Mouse (Mus musculus): Measurements from ENCODE around the gene Metrnl. TPM values are rescaled to one million over a fixed set of nuclear protein-coding genes. Genes with fewer than 3 reads are reported as not detected.

Metrnl gene
- polyA plus RNA-seq, 1 experiment from 2014 or later, result 62.4 TPM

DNA sequence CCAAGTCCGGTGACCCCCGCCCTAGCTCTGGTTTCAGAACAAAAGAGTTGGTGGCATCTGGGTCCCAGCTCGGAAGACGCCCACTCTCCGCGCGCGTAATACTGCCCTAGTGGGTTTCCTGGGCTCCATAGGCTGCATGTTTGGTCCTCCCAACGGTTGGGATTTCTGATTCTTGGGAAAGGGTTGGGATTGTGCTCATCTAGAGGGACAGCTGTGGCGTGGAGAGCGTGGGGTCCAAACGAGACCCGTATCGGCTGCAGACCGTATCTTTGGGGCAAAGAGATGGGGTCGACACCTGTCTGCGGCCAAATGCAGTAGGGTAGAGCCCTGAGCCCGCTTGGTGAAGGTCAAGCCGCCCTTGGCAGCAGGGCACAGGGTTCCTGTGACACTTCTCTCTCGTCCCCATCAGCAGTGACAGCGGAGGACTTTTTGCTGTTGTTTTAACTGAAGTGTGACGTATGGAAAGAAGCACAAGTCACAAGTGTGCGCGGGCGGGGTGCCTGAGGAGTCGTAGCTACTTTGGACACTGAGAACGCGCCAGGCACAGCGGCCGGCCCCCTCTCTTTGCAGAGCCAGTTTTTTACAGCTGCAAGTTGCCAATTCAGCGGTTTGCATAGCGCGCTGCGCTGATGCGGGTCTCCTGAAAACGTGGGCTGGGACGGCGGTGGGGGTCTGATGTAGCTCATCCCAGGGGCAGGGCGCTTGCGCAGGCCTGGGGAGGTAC, 1.7 kb downstream of the Metrnl start:
- H3K4me3 ChIP-seq (ENCODE audit: low read depth, low read length), result peak overlapping the region; percentile 75
- no peaks in the 10 kb centered on the region for H3K27me3 ChIP-seq (ENCODE audit: control insufficient read depth, insufficient read depth, low read length)
- DNase-seq (ENCODE audit: low spot score), result peak; percentile 72
- H3K27ac ChIP-seq (replicated peaks), result peak overlapping the region; percentile 81
- no peaks in the 10 kb centered on the region for H3K9me3 ChIP-seq (ENCODE audit: control insufficient read depth, low read length)
- H3K9ac ChIP-seq (ENCODE audit: low read length), result peak overlapping the region; percentile 74
- no peaks in the 10 kb centered on the region; the same call in 1 of the 2 replicates for H3K4me1 ChIP-seq (replicated peaks; ENCODE audit: control insufficient read depth, insufficient read depth)
- ATAC-seq (ENCODE audit: low FRiP score, low TSS enrichment), result peak; percentile 7; the same call in 1 of the 2 replicates
- no peak for TF ChIP-seq CTCF (IDR thresholded peaks at IDR 0.05; ENCODE audit: low read depth)
- TF ChIP-seq EP300 (optimal IDR thresholded peaks at IDR 0.05), result no peak
- H3K36me3 ChIP-seq (ENCODE audit: control insufficient read depth, insufficient read depth, low read length), result no peaks in the 10 kb centered on the region
- under 1% methylated on average over 40 of the region's 40 CpGs for WGBS
- H3K4me2 ChIP-seq (replicated peaks; ENCODE audit: low read depth), result peak overlapping the region; percentile 97

DNA sequence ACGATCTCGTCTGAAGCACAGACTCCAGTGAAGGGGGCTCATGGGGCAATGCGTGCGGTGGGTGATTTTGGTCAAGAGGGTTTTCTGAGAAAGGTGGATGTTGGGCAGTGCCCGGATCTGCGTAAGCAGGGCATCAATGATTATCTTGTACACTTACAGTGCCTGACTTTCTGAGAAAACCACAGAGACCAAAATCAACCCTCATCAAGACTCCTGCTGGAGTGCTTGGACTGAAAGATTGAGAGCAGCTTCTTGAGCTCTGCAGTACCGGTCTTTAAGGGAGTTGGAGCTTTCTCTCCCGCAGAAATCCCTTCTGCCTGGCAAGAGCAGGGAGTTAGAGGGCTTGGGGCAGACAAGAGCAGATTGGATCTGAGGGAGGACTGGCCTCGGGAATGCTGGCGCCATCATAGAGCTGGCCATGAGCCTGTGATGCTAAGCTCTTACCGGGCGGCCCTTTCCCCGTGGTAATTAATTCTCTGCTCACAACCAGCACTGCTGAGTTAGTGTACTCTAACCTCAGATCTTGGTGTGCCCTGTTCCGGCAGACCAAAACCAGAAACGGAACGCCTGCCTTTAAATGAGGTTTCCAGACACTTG, 2.4 kb downstream of the Metrnl start:
- no peak for TF ChIP-seq CTCF (IDR thresholded peaks at IDR 0.05; ENCODE audit: low read depth)
- peak overlapping the region; percentile 81 for H3K27ac ChIP-seq (replicated peaks)
- no peak for DNase-seq (ENCODE audit: low spot score)

DNA sequence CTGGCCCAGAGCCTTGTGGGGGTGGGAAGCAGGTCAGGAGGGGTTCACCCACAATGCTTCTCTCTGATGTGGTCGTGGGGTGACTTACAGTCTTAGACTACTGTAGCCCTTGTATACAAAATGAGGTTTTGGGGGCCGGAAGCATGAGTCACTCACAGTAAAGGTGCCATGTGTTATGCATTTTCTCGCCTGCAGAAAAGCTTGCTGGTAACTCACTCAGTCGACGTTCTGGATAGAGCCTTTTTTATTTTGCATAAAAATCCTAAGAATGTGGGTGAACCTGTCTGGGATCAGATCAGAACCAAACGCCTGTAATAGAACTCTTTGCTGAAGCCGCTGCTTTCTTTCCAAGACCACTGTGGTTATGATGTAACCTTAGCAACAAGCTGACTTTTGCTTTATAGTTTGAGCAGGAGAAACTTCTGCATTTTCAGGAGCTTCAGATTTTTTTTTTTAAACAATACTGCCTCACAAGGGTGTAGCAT, 5.2 kb downstream of the Metrnl start:
- ATAC-seq (ENCODE audit: low FRiP score, low TSS enrichment) (no peak), DNase-seq (ENCODE audit: low spot score) (no peak)
- no peak overlapping the region for H3K4me3 ChIP-seq (ENCODE audit: low read depth, low read length)
- no peak overlapping the region for H3K27ac ChIP-seq (replicated peaks)
- TF ChIP-seq CTCF (IDR thresholded peaks at IDR 0.05; ENCODE audit: low read depth) (no peak), EP300 (optimal IDR thresholded peaks at IDR 0.05) (no peak)
- 16% methylated on average over 7 of the region's 7 CpGs for WGBS
- H3K4me2 ChIP-seq (replicated peaks; ENCODE audit: low read depth), result no peak overlapping the region
- no peaks in the 10 kb centered on the region for H3K27me3 ChIP-seq (ENCODE audit: control insufficient read depth, insufficient read depth, low read length)
- H3K4me1 ChIP-seq (replicated peaks; ENCODE audit: control insufficient read depth, insufficient read depth), result no peaks in the 10 kb centered on the region; the same call in 1 of the 2 replicates
- no peak overlapping the region for H3K9ac ChIP-seq (ENCODE audit: low read length)
- peaks cover 2% of the 10 kb centered on the region; the same call in 1 of the 2 replicates for H3K36me3 ChIP-seq (ENCODE audit: control insufficient read depth, insufficient read depth, low read length)
- H3K9me3 ChIP-seq (ENCODE audit: control insufficient read depth, low read length), result no peaks in the 10 kb centered on the region

More for the DNA sequence above, 2.4 kb downstream of the Metrnl start:
- Histone ChIP-seq H3K9ac (ENCODE audit: low read length) (peak overlapping the region; percentile 74), H3K4me1 (replicated peaks; ENCODE audit: control insufficient read depth, insufficient read depth) (no peaks in the 10 kb centered on the region; the same call in 1 of the 2 replicates), H3K4me3 (ENCODE audit: low read depth, low read length) (peak overlapping the region; percentile 75), H3K27me3 (ENCODE audit: control insufficient read depth, insufficient read depth, low read length) (no peaks in the 10 kb centered on the region), H3K9me3 (ENCODE audit: control insufficient read depth, low read length) (no peaks in the 10 kb centered on the region), H3K4me2 (replicated peaks; ENCODE audit: low read depth) (peak overlapping the region; percentile 97), H3K36me3 (ENCODE audit: control insufficient read depth, insufficient read depth, low read length) (no peaks in the 10 kb centered on the region)
- WGBS, result 20% methylated on average over 16 of the region's 16 CpGs
- ATAC-seq (ENCODE audit: low FRiP score, low TSS enrichment), result no peak

DNA sequence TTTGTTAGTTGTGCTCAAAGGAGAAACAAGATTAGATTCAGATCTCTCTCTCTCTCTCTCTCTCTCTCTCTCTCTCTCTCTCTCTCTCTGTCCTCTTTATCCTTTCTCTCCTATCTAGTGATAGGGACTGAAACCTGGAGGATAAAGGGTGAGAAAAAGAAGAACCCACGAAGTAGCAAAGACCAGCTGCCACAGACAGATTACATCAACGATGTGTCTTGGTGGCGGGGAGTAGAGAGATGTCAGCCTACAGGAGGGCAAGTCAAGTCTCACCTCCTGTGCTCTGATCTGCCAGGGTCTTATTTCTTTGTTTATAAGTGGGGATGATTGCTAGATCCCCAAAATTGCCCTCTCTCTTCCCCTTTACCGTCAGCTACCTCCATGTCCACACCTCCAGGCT, 7.9 kb downstream of the Metrnl start:
- Histone ChIP-seq H3K27me3 (ENCODE audit: control insufficient read depth, insufficient read depth, low read length) (no peaks in the 10 kb centered on the region), H3K9me3 (ENCODE audit: control insufficient read depth, low read length) (no peaks in the 10 kb centered on the region), H3K36me3 (ENCODE audit: control insufficient read depth, insufficient read depth, low read length) (peaks cover 2% of the 10 kb centered on the region; the same call in 1 of the 2 replicates), H3K4me3 (ENCODE audit: low read depth, low read length) (no peak overlapping the region), H3K4me2 (replicated peaks; ENCODE audit: low read depth) (no peak overlapping the region), H3K27ac (replicated peaks) (no peak overlapping the region), H3K4me1 (replicated peaks; ENCODE audit: control insufficient read depth, insufficient read depth) (no peaks in the 10 kb centered on the region; the same call in none of the 2 replicates), H3K9ac (ENCODE audit: low read length) (no peak overlapping the region)
- ATAC-seq (ENCODE audit: low FRiP score, low TSS enrichment) (no peak), DNase-seq (ENCODE audit: low spot score) (no peak)
- TF ChIP-seq EP300 (optimal IDR thresholded peaks at IDR 0.05), result no peak
- no peak for TF ChIP-seq CTCF (IDR thresholded peaks at IDR 0.05; ENCODE audit: low read depth)
- WGBS, result 59% methylated on average over 4 of the region's 4 CpGs

DNA sequence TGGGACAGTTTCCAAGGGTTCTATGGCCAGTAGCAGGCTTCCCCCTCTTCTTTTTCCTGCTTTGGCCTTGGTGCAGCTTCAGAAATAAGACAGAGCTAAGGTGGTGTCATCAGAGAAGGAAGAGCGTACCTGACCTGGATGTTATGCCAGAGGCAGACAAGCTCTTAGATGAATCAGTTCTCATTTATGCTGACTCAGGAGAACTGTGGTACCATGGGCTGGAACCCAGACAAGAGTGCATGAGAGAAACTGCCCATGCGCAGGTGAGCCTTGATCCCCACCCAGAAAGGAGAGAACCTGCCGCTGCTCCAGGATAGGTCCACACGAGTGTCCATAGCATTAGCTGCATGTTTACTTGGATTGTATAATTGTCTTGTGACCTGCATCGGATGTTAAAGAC, 8.9 kb downstream of the Metrnl start:
- Histone ChIP-seq H3K4me3 (ENCODE audit: low read depth, low read length) (no peak overlapping the region), H3K9me3 (ENCODE audit: control insufficient read depth, low read length) (no peaks in the 10 kb centered on the region), H3K36me3 (ENCODE audit: control insufficient read depth, insufficient read depth, low read length) (peaks cover 2% of the 10 kb centered on the region; the same call in 1 of the 2 replicates), H3K4me1 (replicated peaks; ENCODE audit: control insufficient read depth, insufficient read depth) (peaks cover 2% of the 10 kb centered on the region; the same call in 1 of the 2 replicates), H3K4me2 (replicated peaks; ENCODE audit: low read depth) (no peak overlapping the region), H3K27ac (replicated peaks) (peak overlapping the region; percentile 13; the same call in 1 of the 2 replicates), H3K27me3 (ENCODE audit: control insufficient read depth, insufficient read depth, low read length) (no peaks in the 10 kb centered on the region), H3K9ac (ENCODE audit: low read length) (no peak overlapping the region)
- TF ChIP-seq CTCF (IDR thresholded peaks at IDR 0.05; ENCODE audit: low read depth), result no peak
- no peak for TF ChIP-seq EP300 (optimal IDR thresholded peaks at IDR 0.05)
- ATAC-seq (ENCODE audit: low FRiP score, low TSS enrichment) (no peak), DNase-seq (ENCODE audit: low spot score) (no peak)
- 92% methylated on average over 5 of the region's 5 CpGs for WGBS

Data from stomach, postnatal 0 days (tissue).